7 mouse cellular contexts compared by ENCODE assay signal in genomic region chr5:53213711-53214352, GRCm38 (mm10). TPM values are rescaled to one million over a fixed set of nuclear protein-coding genes. Genes with fewer than 3 reads are reported as not detected.
DNase-seq lines count a peak whose midpoint lies in the region; ATAC-seq lines count a peak whose summit lies in the region.

TSS of gene Sel1l3 (minus strand) at chr5:53213927.

- H3K27me3 ChIP-seq in embryonic facial prominence, embryonic 13.5 days, result peaks cover 64% of the 10 kb centered on the region

- no peak within 1 kb of the TSS for H3K27ac ChIP-seq in embryonic facial prominence, embryonic 13.5 days

- H3K4me2 ChIP-seq in embryonic facial prominence, embryonic 13.5 days, result peak within 1 kb of the TSS; percentile 100

- peaks cover 12% of the 10 kb centered on the region for H3K4me1 ChIP-seq in embryonic facial prominence, embryonic 13.5 days

- H3K4me3 ChIP-seq in embryonic facial prominence, embryonic 13.5 days, result peak within 1 kb of the TSS; percentile 66

- WGBS in embryonic facial prominence, embryonic 13.5 days, result under 1% methylated on average over 27 of the region's 29 CpGs

- peak within 1 kb of the TSS; percentile 70 for H3K9ac ChIP-seq in embryonic facial prominence, embryonic 13.5 days

- no peaks in the 10 kb centered on the region for H3K9me3 ChIP-seq in embryonic facial prominence, embryonic 13.5 days

- DNase-seq in ES-CJ7 (ENCODE audit: low read depth, low spot score), result peak; percentile 56
- peak; percentile 18 for DNase-seq in WW6 (ENCODE audit: low read depth, low spot score)
- DNase-seq in heart, postnatal 4 days, result peak; percentile 25
- peak; percentile 41 to 47 for DNase-seq in layer of hippocampus, postnatal 14 days (ENCODE audit: low spot score in 2 of 2)
- peak; percentile 19 for DNase-seq in lung, postnatal 36 days
- peak; percentile 13 for DNase-seq in thymus, postnatal 25 days

- no peaks in the 10 kb centered on the region for H3K36me3 ChIP-seq in embryonic facial prominence, embryonic 13.5 days

- ATAC-seq in embryonic facial prominence, embryonic 13.5 days (ENCODE audit: insufficient number of reproducible peaks, insufficient read depth, low FRiP score, low TSS enrichment, low read depth), result peak; percentile 23; the same call in 1 of the 2 replicates

RNA-seq across cellular contexts. Expression of gene Sel1l3, which starts in this region (rescaled TPM):
- 1.0 and 1.3 TPM in 2 replicates for polyA plus RNA-seq in embryonic facial prominence, embryonic 13.5 days (2015; fragmentation: Nextera tagmentation; extraction: Ambion mirVana)
- total RNA-seq in heart, postnatal 4 days (2021), result 1 to 10 TPM in 1 of 2 experiments, under 1 TPM in 1; 0.95 to 1.4 TPM
- 10 to 100 TPM; 39.0 to 42.9 TPM for total RNA-seq in layer of hippocampus, postnatal 14 days (2021)

Comparison
In these comparisons a context has a peak if more than half of its experiments do, and no peak if none do; other contexts are left out.
1. RNA of gene Sel1l3 (total RNA-seq): 39.0 to 42.9 TPM in layer of hippocampus, postnatal 14 days; 0.95 to 1.4 TPM in heart, postnatal 4 days; every median in the first group is over 10 times any median in the second.
2. Peak in every context shown above with its lines, with median percentiles within 50 percentile points of each other: DNase-seq.